Mouse (Mus musculus) kidney, adult 11 months (tissue): ENCODE results near the gene Nanos3.

Source experiments
- DNase-seq: peaks from one replicate; pipeline ENCODE4 v3.0.0; 2022

The Nanos3 gene

DNA sequence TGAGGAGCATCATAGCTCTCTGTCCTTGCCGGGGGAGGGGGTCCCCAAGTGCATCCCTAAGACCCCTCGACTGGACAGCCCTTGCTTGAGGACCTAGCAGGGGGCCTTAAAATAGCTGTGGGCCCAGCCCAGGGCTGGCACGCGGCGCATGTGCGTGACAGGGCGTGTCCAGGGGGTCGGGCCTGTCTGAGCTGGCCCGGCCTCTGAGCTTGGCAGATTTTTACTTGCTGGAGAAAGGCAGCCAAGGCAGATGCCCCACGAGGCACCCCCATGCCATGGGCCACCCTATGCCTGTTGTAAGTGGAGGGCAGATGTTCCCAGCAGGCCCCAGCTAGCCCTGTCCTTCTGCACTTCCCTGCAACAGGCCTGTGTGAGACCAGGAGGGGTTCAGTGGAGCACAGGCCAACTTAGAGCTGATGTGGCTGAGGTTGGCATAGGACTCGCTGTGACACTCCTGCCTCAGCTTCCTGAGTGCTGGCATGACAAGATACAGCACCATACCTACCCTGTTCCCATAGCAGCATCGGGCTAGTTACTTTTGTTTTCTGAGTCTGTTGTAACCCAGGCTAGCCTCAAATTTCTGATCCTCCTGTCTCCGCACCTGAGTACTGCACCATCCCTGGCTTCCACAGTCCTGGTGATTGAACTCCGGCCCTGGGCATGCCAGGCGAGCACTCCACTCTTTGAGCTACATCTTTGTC is 16.7 kb upstream of the Nanos3 start:
- peak; percentile 84 for DNase-seq

DNA sequence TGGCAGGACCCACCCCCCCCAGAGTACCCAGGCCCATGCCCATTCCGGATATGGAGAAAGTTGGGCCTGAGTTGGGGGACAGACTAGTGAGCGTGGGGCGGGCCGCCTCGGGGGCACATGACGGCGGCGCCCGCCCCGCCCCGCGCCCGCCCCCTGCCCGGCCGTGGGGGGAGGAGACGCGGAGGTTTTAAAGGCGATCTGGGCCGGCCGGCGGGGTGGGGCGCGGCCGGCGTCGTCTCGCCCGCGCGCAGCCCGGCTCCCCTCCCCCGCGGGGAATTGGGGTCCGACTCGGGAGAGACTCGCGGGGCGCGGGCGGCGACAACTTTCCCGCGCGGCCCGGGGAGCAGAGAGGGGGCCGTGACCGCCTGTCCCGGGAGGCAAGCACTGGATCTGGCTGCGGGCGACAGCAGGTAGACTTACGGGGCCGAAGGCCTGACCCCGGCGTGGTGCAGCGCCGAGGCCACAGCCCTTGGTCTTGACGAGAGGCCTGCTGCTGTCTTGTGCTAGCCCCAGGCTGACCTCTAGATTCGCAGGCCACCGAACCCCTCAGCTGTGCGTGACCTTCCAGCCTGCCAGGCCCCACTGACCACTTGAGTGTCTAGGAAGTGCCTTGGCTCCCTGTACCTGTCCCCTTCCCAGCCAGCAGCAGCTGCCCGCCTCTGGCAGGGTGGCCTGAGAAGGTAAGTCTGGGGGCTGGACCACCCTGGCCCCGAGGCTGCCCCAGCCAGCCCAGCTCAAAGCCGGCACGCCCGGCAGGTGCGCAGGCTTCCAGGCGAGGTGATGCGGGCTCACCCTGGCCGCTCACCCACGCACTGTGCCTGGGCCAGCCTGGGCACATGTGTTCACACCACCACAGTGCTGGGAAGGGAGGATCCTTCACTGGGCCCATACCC is 15.9 kb upstream of the Nanos3 start:
- peak; percentile 80 for DNase-seq

DNA sequence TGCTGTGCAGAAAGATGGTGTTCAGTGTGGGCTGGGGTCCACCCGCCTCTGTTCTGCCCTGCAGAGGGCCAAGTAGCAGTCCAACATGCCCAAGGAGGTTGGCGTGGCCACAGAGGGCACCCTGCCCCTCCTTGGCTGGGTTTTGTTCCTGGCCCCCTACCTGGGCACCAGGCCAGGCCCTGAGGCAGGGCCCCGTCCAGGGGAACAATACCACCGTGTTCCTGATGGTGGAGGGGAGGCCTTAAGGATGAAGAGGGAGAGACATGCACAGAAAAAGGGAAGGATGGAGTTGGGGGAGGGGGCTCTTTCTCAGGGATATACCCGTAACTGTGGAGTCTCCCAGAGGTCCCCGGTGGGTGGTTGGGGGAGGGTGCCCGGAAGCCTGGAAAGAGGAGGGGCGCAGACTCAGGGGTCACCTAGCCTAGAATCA is 15.1 kb upstream of the Nanos3 start:
- peak; percentile 47 for DNase-seq

DNA sequence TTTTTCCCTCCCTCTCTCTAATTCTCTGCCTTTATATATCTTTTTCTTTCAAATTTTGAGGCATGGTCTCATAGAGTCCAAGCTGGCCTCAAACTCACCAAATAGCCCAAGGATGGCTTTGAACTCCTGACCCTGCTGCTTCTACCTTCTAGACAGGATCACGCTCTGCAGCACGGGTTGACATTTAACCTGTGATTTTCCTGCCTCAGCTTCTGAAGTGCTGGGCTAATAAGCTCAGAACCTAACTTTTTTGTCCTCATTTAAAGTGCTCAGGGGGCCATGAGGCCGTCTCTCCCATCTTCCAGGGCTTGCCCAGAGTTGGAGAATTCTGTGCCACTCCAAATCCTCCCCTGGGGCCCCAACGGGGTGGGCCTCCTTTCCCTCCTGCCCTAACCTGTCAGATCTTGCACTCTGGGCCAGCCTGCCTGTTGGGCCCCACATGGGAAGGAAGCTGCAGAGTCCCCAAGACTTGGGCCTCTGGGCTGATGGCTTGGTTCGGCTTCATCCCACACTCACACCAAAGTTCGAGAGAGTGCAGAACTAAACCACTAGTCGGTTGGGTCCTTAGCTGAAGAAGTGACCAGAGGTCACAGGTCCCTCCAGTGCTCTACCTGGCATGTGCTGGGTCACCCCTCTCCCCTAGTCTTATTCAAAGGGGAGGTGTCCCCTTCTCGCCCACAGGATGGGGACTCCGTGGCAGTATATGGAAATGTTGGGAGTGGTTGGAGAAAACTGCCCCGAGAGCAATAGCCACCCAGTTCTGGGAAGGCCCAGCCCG is 14.5 kb upstream of the Nanos3 start:
- no peak for DNase-seq

DNA sequence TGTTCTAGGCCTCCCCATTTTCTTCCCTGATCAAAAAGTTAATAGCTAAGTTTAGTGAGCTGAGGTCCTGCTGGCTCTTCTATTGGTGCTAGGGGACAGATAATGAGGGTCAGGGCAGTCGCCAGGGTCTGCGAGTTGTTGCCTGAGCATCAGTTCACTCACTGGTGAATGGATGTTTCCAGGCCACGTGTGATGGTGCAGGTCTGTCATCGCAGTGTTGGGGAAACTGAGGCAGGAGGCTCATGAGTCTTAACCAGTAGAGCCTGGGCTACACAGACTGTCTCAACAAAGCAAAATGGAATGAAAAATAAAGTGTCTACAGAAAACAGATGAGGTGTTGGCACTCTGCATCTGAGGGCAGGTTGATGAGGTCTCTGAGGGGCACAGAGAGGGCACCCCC is 13.9 kb upstream of the Nanos3 start:
- no peak for DNase-seq

DNA sequence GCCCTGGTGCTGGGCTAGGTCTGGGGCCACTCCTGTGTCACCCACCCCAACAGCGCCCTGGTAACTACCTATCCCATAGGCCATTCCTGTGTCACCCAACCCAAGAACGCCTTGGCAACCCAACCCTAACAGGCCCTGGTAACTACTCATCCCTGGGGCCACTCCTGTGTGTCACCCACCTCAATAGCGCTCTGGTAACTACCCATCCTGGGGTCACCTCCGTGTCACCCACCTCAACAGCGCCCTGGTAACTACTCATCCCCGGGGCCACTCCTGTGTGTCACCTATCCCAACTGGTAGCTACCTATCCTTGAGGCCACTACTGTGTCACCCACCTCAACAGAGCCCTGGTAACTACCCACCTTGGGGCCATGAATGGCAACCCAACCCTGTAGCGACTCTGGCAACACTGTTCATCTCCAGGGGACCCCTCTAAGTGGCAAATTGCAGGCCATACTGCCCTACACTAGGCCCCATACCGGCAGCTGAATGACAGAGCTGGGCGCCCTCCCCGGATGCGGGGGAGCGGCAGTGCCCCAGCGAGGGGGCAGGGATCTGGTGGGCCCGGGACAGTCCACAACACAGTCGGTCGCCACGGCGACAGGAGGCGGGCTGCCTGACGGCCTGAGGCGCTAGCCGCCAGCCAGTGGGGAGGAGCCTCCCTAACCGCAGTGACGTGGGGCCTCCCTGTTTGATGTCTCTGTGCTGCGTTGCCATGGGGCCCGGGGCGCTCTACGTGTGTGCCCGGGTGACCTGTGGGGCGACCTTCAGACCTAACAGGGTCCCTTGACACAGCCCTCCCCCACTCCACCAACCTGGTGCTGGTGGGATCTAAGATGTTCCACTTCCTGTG is 13.1 kb upstream of the Nanos3 start:
- DNase-seq = peak; percentile 86

DNA sequence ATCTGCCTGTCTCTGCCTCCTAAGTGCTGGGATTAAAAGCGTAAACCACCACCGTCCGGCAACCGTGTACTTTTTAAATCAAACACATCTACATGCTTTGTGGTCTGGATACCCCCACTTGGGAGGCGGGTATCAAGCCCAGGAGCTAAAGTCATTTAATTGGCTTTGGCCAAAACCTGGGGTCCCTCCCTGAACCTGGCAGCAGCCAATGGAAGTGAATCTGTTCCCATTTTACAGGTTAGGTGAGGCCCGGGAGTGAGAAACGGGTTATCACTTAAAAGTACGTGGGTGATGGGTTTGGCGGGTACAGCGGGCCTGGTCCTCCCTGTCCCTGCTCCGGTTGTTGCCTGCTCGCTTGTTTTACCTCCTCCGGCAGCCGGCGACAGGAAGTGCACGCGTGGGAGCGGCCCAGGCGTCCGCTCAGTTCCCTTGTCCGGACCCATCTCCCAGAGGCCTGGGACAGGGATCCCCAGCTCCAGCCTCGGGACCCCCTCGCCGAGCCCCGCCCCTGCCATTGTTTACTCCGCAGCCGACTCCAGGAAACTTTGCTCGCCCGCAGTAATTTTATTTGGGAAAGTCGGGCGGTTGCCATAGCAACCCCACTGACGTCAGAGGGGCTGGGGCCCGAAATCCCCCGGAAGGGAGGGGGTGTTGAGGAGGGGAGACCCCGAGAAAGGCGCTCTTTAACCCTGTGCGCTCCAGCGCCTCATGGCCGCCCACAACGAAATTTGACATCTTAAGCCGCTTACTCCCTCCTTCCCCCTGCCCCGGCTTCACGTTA is 12.3 kb upstream of the Nanos3 start:
- peak; percentile 84 for DNase-seq

DNA sequence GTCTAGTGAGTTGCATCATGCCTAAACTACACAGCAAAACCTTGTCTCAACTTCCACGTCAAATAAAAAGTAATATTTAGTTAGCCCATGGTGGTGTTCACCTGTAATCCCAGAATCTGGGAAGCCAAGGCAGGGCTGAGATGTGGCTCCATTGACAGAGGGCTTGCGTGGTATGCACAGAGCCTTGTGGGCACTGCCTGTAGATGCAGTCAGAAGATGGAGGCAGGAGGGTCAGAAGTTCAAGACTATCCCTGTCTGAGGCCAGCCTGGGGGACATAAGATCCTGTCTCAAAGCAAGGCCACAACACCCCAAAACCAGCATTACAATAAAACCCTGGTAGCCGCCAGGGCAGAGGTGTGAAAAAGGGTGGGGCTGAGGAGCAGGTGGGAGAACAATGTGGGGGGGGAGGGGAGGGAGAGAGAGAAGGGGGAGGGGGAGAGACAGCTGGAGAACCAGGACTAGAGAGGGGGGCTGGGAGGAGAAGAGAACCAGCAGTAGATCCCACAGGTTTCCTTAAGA is 9.3 kb upstream of the Nanos3 start:
- no peak for DNase-seq

DNA sequence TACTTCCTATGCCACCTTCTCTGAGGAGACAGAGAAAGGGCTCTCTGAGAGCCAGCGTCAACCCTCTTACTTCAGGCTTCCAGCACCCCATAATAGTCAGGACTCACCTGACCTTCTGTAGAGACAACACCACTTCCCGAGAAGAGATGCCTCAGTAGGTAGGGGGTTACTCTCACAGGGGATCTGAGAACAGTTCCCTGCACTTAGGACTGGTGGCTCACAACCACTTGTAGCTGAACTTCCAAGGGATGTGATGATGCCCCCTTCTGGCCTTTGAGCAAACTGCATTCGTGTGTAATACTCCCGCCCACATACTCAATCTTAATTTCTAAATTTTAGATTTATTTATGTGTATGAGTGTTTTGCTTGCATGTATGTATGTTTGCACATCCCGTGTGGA is 8.5 kb upstream of the Nanos3 start:
- no peak for DNase-seq

DNA sequence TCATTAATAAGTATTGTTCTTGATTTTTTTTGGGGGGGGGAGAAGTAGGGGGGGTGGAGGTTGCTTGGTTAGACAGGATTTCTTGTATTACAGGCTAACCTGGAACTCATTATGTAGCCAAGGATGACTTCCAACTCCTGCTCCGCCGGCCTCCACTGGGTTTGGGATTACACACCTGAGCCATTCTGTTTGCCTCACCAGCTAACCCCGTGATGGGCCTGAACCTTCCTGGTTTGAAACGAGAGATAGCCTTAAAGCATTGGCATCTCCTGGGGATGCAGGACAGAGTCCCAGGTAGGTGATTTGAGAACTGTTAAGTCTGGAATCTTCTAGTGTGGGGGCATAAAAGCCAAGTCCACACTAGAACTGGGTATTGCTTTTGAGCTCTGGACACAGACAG is 8.1 kb upstream of the Nanos3 start:
- no peak for DNase-seq

DNA sequence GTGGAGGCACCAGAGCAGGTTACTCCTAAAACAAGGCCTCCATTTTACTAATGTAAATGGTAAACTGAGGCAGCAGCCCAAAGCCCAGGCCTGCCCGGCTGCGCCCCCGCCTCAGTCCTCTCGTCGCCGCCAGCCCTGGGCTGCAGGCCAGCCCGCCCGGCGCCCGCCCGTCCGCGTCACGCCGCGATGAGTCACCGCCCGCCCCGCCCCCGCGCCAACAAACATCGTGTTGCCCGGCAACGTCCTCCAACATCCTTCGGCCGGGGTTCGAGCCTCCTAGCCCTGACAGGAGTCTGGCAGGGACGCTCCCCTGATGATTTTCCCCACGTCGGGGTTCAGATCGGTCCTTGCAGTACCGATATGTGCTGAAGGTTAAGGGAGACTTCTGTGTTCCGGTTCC is 7.5 kb upstream of the Nanos3 start:
- peak; percentile 34 for DNase-seq

DNA sequence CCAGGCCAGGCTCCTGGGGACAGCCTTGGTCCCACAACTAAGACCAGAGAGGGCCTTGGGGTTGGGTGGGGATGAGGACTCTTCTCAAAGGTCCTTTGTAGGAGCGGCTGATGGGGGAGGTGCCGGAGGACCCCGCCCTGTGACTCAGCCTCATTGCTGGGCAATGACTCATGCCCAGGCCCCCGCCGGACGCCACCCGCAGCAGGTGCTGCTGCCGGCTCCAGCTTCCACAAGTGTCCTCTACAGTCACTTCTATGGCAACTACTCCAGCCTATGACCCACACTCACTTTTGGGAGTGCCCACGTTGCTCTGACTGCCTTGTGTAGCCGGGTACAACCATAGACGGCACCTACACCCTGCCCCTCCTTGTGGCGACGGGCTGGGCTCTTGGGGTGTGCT is 7.0 kb upstream of the Nanos3 start:
- DNase-seq = peak; percentile 58

DNA sequence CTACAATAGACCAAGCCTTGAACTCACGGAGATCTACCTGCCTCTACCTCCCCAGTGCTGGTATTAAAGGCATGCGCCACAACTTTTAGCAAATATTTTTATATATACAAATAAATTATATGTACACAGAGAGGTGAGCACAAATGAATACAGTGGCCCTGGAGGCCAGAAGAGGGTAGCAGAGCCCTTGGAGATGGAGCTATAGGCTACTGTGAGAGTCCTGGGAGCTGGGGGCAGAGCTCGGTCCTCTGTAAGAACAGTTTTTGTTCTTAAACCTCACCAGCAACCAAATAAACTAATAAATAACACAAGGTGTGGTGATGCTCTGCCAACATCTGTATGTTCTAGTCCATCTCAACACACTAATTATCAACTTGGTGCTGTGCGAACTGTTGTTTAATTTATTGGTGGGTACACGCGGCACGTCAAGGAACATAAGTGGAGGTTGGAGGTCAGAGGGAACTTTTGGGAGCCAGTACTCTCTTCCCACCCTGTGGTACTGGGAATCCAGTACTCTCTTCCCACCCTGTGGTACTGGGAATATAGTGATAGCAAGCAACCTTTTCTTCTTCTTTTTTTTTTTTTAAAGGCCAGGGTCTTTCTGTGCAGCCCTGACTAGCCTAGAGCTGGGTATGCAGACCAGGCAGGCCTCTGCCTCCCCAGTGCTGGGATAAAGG is 5.3 kb upstream of the Nanos3 start:
- no peak for DNase-seq

DNA sequence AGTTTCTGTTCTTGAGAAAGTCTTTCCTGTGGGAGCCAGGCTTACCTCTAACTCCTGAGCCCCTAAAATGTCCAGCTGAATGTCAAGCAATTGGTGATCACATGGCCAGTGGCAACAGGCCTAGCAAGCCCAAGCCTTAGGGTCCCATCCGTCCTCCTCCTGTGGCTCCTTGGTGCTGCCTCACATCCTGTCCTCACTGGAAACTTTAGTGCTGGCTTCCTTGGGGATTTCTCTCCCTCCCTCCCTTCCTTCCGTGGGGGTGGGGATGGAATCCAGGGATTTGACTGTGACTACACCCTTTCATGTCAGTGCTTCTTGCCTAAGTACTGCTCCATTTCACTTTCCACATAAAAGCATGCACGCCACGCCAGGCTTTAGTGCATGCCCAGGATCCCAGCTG is 4.6 kb upstream of the Nanos3 start:
- peak; percentile 76 for DNase-seq

DNA sequence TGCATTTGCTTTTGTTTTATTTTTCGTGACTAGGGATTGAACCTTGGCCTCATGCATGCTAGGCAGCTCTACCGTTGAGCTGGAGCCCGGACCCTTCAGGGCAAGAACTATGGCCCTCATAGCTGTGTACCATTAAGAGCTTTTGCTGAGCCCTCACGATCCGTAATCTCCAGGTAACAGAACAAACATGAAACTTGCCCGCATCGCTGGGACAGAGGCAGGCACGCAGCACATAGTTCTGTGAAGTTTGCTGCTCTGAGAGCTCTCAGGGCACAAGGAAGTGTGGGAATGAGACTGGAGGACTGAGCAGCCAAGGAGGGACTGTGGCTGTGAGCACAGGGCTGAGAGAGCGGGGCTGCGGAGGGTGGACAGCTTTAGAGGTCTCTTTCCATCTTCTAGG is 3.7 kb upstream of the Nanos3 start:
- no peak for DNase-seq

DNA sequence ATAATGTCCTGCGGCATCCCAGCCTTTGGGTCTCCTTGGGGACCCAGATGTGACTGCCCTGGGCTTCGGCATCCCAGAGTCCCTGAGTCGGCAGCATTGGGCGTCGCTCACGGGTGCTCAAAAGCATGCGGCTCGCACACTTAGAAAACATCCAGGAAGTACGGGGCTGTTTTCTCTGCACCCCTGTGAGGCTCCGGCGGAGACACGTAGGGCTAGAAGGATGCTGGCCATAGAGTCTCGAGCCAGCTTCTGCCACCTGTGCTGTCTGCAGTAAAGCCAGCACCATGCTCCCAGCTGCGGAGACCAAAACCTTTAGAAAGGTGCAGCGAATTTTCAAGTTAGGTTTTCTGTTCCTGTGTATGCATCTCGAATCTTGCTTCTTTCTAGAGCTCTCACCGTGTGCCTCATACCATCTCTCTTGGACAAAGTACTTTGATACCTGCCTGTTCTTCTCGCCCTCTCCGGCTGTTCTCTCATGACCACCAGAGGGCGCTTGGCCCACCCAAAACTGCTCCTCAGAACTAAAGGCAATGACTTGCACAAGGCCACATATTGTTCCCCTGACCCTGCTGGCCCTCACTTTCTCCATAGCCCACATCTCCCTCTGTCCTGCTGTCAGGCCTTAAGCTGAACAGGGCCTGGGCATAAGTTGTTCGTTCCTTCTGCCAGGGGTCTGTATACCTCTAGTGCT is 2.2 kb upstream of the Nanos3 start:
- DNase-seq = peak; percentile 53

DNA sequence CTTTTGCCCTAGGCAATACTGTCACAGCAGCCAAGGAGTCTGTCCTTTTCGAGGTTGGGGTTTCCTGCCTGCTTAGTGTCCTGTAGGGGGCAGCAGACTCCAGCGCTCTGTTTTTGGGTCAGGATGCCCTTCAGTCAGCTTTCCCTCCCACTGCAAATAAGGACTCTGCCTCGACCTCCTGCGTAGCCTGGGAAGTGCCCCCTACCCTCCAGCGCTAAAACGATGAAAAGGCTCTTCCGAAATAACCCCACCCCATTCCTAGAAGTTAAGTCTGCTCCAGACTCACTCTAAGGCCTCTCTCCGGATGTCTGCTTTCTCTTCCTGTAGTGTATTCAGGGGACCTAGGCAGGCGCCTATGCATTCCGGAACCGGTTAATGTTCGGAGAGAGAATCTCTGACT is 1.5 kb upstream of the Nanos3 start:
- peak; percentile 68 for DNase-seq

DNA sequence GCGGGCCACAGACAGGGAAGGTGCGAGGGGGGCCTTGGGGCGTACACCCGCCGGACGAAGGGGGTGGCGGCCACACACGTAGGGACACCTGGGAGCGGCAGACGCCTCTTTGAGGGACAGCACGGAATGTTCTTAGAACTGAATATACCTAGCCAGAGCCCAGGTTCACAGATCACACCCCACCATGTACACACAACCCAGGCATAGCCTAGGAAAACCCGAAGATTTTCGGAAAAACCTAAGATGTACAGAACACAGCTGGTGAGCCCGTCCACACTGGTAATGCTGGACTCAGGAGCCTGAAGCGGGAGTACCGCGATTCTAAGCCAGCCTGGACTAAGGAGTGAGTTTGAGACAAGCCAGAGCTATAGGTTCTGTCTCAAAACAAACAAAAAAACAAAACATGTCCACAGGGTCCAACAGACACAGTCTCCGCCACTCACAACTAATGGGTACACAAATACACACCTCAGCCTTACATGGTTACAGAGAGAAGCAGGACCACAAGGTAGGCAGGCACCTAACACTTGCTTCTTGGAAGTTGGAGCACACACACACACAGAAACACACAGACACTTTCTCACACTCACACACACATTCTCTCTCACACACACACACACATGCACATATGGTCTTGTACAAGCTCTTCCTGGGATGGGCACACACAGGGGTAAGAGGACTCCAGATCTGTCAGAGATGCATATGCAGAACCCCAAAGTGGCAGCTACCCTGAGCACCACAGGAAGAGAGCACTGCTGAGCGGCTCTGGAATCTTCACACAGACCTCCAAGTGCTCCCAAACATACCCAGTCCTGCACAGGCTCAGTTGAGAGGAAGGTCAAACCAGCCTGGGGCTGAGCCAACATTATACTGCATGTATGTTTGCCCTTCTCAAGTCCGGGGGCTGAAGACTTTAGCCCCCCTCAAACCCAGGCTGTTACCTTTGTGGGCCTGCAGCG is 653 bp downstream of the Nanos3 start:
- no peak for DNase-seq
